In genomic region chr9:63837552-63837951, GRCm38 (mm10) we compare ENCODE assay signal across 11 mouse cellular contexts.
DNase-seq lines count a peak whose midpoint lies in the region; ATAC-seq lines count a peak whose summit lies in the region.
"Had no signal": no experiment of that assay in that cellular context is flagged by ENCODE, and none has a peak within 500 bp of the region (broad histone marks: within the 10 kb centered on the region; RNA-seq: fewer than 3 reads in every experiment).

No protein-coding gene starts in this region.

- intact Hi-C loops in heart, postnatal 25 days (cut with DNase I): no loop called here

- H3K4me2 ChIP-seq in kidney, embryonic 15.5 days: no peak overlapping the region
- no peak overlapping the region for H3K4me2 ChIP-seq in midbrain, embryonic 14.5 days (ENCODE audit: low read length)
- H3K4me2 ChIP-seq in stomach, embryonic 16.5 days (ENCODE audit: low read depth, low read length): no peak overlapping the region
- H3K4me2 ChIP-seq: embryonic facial prominence, embryonic 13.5 days; heart, embryonic 12.5 days had no signal

- H3K4me1 ChIP-seq in kidney, embryonic 15.5 days: peaks cover 35% of the 10 kb centered on the region
- H3K4me1 ChIP-seq in midbrain, embryonic 10.5 days: peaks cover 13% of the 10 kb centered on the region
- no peaks in the 10 kb centered on the region for H3K4me1 ChIP-seq in midbrain, embryonic 14.5 days (ENCODE audit: control insufficient read depth, insufficient read depth, low read length)
- H3K4me1 ChIP-seq in stomach, embryonic 16.5 days (ENCODE audit: control insufficient read depth, insufficient read depth, low read length): peaks cover 6% of the 10 kb centered on the region; the same call in 1 of the 2 replicates
- H3K4me1 ChIP-seq: heart, embryonic 12.5 days had no signal

- H3K27me3 ChIP-seq in kidney, embryonic 15.5 days: 0 out of 2 replicates have a peak, but pooled peaks cover 5% of the 10 kb centered on the region
- 0 out of 2 replicates have a peak, but pooled peaks cover 8% of the 10 kb centered on the region for H3K27me3 ChIP-seq in midbrain, embryonic 10.5 days (ENCODE audit: low read depth, poor library complexity, severe bottlenecking)
- no peaks in the 10 kb centered on the region for H3K27me3 ChIP-seq in midbrain, embryonic 14.5 days (ENCODE audit: control insufficient read depth, insufficient read depth, low read length)
- H3K27me3 ChIP-seq in stomach, embryonic 16.5 days (ENCODE audit: control insufficient read depth, insufficient read depth, low read length): no peaks in the 10 kb centered on the region
- H3K27me3 ChIP-seq: embryonic facial prominence, embryonic 13.5 days had no signal

- no peak overlapping the region for H3K9ac ChIP-seq in kidney, embryonic 15.5 days
- no peak overlapping the region for H3K9ac ChIP-seq in midbrain, embryonic 14.5 days (replicated peaks; ENCODE audit: low read length)
- no peak overlapping the region for H3K9ac ChIP-seq in stomach, embryonic 16.5 days (ENCODE audit: low read length)
- H3K9ac ChIP-seq: embryonic facial prominence, embryonic 13.5 days; heart, embryonic 12.5 days had no signal

- H3K27ac ChIP-seq in kidney, embryonic 15.5 days: peak overlapping the region; percentile 85
- H3K27ac ChIP-seq in midbrain, embryonic 10.5 days (replicated peaks): 0 out of 2 replicates have a peak overlapping the region, but pooled peaks have one; percentile 38
- no peak overlapping the region for H3K27ac ChIP-seq in midbrain, embryonic 14.5 days (replicated peaks; ENCODE audit: low read depth, low read length)
- peak overlapping the region; percentile 81 for H3K27ac ChIP-seq in stomach, embryonic 16.5 days (ENCODE audit: low read length)
- H3K27ac ChIP-seq: embryonic facial prominence, embryonic 13.5 days; macrophage had no signal

- no peaks in the 10 kb centered on the region for H3K36me3 ChIP-seq in kidney, embryonic 15.5 days
- no peaks in the 10 kb centered on the region for H3K36me3 ChIP-seq in midbrain, embryonic 10.5 days
- no peaks in the 10 kb centered on the region for H3K36me3 ChIP-seq in midbrain, embryonic 14.5 days (ENCODE audit: control insufficient read depth, insufficient read depth, low read length)
- no peaks in the 10 kb centered on the region for H3K36me3 ChIP-seq in stomach, embryonic 16.5 days (ENCODE audit: control insufficient read depth, insufficient read depth, low read length)
- H3K36me3 ChIP-seq: embryonic facial prominence, embryonic 13.5 days; heart, embryonic 12.5 days had no signal

- ATAC-seq in kidney, embryonic 15.5 days (replicated peaks; ENCODE audit: low FRiP score): no peak
- no peak for ATAC-seq in midbrain, embryonic 14.5 days (ENCODE audit: low FRiP score, low TSS enrichment)
- no peak for ATAC-seq in stomach, embryonic 16.5 days (ENCODE audit: insufficient read depth, low FRiP score)

- no peaks in the 10 kb centered on the region for H3K9me3 ChIP-seq in kidney, embryonic 15.5 days (replicated peaks)
- H3K9me3 ChIP-seq in midbrain, embryonic 10.5 days (replicated peaks): no peaks in the 10 kb centered on the region
- H3K9me3 ChIP-seq in midbrain, embryonic 14.5 days (ENCODE audit: control insufficient read depth, low read length): no peaks in the 10 kb centered on the region
- H3K9me3 ChIP-seq in stomach, embryonic 16.5 days (replicated peaks; ENCODE audit: control insufficient read depth, low read length): no peaks in the 10 kb centered on the region
- H3K9me3 ChIP-seq: embryonic facial prominence, embryonic 13.5 days; heart, embryonic 12.5 days had no signal

- H3K4me3 ChIP-seq in kidney, embryonic 15.5 days (replicated peaks): no peak overlapping the region
- H3K4me3 ChIP-seq in midbrain, embryonic 10.5 days: no peak overlapping the region
- no peak overlapping the region for H3K4me3 ChIP-seq in midbrain, embryonic 14.5 days (replicated peaks; ENCODE audit: low read depth, low read length)
- H3K4me3 ChIP-seq in stomach, embryonic 16.5 days (replicated peaks; ENCODE audit: low read length): no peak overlapping the region
- H3K4me3 ChIP-seq: embryonic facial prominence, embryonic 13.5 days; heart, embryonic 12.5 days had no signal

- WGBS in kidney, embryonic 15.5 days: 64% methylated on average over 6 of the region's 6 CpGs
- WGBS in midbrain, embryonic 10.5 days: 75% methylated on average over 6 of the region's 6 CpGs
- 74% methylated on average over 6 of the region's 6 CpGs for WGBS in midbrain, embryonic 14.5 days
- 76% methylated on average over 6 of the region's 6 CpGs for WGBS in stomach, embryonic 16.5 days

- peak; percentile 42 for DNase-seq in embryo, embryonic 10 days (ENCODE audit: low spot score)
- no peak for DNase-seq in embryo, embryonic 9.5 days (ENCODE audit: extremely low spot score)
- DNase-seq in kidney, adult 8-10 months: no peak
- DNase-seq in midbrain, embryonic 10.5 days (ENCODE audit: low spot score): no peak
- no peak for DNase-seq in midbrain, embryonic 14.5 days
- DNase-seq in heart, postnatal 25 days (ENCODE audit: low spot score): no peak
